Mouse (Mus musculus) brain, embryonic 14.5 days (tissue): ENCODE results near the gene Nxph1. TPM values are rescaled to one million over a fixed set of nuclear protein-coding genes. Genes with fewer than 3 reads are reported as not detected.
A peak's percentile ranks its signal among the peaks of the same experiment; 100 is the strongest.

ENCODE experiments used
- DNase-seq: peaks from one replicate; pipeline ENCODE4 v3.0.0-alpha.2; 2011; ENCODE audit warnings: low read depth
- CTCF ChIP-seq: fragments of 200-500 bp; IDR thresholded peaks from 2 replicates; pipeline ENCODE4 v1.5.1; 2012; ENCODE audit warnings: inconsistent platforms, mild to moderate bottlenecking, moderate library complexity, borderline replicate concordance; ENCODE audit not compliant: insufficient read depth, insufficient read length; ENCODE audit errors: extremely low read depth
- POLR2A ChIP-seq: fragments of 200-500 bp; IDR thresholded peaks from 2 replicates; pipeline ENCODE4 v1.6.1; 2012; ENCODE audit warnings: mild to moderate bottlenecking, inconsistent platforms, borderline replicate concordance; ENCODE audit not compliant: poor library complexity, insufficient read depth, insufficient read length, severe bottlenecking; ENCODE audit errors: extremely low read depth
- polyA plus RNA-seq: library from polyadenylated mRNA; depleted of rRNA; stranded (reverse); fragments of >200 nt; gene quantifications from 2 replicates; pipeline ENCODE4 v1.2.3, GENCODE M21; 2012

Gene Nxph1
- polyA plus RNA-seq, 1 experiment = 42.6 TPM

DNA sequence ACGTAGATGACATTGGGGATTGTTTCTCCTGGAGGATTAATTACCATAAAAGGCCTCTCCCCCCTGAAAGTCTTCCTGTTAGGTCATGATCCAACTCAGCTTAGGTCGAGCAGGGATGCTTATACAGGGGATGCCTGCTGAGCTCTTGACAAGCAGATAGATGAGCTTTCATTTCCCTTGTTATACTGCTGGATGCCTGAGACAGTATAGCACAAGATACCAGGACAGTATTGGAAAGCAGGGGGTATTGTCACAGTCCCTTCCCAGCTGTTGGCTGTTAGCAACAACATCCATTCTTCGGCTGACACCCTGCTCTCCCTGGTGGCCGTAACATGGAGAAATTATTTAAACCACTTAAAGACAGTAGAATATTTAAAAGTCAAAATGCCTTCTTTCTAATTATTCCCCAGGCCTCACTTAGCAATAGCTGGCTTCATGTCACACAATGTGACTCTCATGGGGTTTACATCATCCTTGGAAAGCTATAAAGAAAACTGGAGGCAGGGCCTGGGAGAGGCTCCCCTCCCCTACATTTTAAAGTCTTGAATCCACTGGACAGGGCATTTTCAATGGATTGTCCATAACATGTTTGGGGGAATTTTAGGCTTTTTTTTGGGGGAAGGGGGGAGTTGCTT lies 31.1 kb downstream of the Nxph1 start:
- peak; percentile 7 for DNase-seq
- TF ChIP-seq POLR2A = no peak
- TF ChIP-seq CTCF = no peak

GRCm38 (mm10) chr6:8996301-8996943 lies 48.2 kb downstream of the Nxph1 start:
- DNase-seq = peak; percentile 45
- TF ChIP-seq POLR2A = no peak

- no peak for DNase-seq
- no peak for TF ChIP-seq CTCF
- no peak for TF ChIP-seq POLR2A
Measured at GRCm38 (mm10) chr6:8997326-8997725, 49.1 kb downstream of the Nxph1 start.

GRCm38 (mm10) chr6:9002686-9003085 lies 54.5 kb downstream of the Nxph1 start:
- no peak for DNase-seq

GRCm38 (mm10) chr6:9026631-9027030 lies 78.4 kb downstream of the Nxph1 start:
- no peak for TF ChIP-seq CTCF
- no peak for TF ChIP-seq POLR2A
- no peak for DNase-seq

More at GRCm38 (mm10) chr6:9002686-9003085, 54.5 kb downstream of the Nxph1 start:
- TF ChIP-seq CTCF (no peak), POLR2A (no peak)

DNA sequence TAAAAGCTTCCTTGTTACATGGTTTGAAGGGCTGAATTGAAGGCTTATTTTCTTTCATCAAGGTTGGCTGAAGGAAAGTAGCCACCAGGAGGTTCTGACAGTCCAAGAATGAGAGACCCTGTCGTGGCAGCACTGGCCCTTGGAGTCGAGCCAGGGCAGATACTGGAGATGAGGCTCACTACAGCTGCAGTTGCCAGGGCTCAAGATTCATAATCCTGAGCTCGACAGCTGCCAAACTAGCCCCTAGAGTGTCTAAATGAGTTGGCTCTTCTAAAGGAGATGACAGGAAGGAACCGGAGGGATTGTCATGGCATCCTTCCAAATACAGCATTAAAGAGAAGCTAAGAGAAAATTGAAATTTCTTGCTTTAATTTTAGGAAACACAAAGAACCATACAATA lies 78.9 kb downstream of the Nxph1 start:
- peak; percentile 76 for DNase-seq
- TF ChIP-seq POLR2A = no peak
- TF ChIP-seq CTCF = no peak

DNA sequence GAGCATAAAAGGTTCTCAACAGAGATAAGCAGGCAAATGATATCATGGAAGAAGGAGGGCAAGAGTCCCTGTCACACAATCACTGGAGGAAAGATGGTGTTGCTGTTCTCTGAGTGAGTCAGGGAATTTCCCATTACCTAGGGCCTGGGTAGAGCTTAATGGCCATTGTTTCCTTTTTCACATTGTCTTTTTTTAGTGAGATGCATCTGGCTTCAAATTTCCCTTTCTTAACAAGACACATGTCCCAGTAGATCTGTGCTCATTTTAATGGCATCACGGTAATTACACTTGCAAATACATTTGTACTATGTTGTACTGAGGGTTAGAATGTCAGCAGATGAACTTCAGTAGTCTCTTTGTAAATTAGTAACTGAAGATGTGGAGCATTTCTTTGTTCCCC lies 80.3 kb downstream of the Nxph1 start:
- TF ChIP-seq POLR2A (no peak), CTCF (no peak)
- DNase-seq = no peak

DNA sequence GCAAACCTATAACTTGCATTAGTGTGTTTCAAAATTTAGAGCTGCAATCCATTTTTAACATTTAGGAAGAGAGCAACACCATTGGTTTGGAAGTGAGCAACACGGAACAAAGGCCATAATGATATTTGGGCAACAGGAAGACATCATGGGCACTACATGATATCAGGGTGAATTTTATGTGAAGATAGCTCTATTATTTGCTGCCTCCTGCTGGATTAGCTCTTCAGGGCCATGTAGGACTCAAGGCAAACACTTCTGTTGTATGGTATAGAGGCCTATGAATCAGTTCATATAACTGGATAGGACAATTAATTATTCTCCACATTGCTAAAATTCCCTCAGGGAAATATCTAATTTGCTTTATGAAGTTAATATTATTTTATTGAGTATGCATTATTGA lies 91.1 kb downstream of the Nxph1 start:
- TF ChIP-seq CTCF (no peak), POLR2A (no peak)
- no peak for DNase-seq

- peak; percentile 45 for DNase-seq
- TF ChIP-seq CTCF (no peak), POLR2A (no peak)
Measured at GRCm38 (mm10) chr6:9040991-9041390, 92.8 kb downstream of the Nxph1 start.

- DNase-seq = no peak
- TF ChIP-seq CTCF = no peak
- TF ChIP-seq POLR2A = no peak
Measured at GRCm38 (mm10) chr6:9042391-9042790, 94.2 kb downstream of the Nxph1 start.

DNA sequence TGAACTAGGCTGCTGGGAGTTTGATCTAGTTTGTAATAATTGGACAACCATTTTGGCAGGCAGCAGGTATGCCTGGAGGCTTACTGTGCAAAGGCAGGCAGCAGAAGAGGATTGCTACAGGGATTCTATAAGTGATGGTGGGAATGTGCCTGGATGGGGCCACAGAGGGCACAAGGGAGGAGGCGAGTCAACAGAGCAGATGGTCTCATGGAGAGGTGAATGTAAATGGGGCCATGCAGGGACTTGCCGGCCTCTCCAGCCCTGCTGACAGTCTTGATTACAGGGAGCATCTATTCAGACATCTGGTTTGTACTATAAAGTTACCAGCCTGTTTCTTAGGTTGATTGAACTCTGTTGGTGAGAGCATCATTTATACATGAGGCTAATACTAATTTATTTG lies 98.6 kb downstream of the Nxph1 start:
- DNase-seq = no peak
- TF ChIP-seq POLR2A = no peak
- no peak for TF ChIP-seq CTCF
